Mouse (Mus musculus): Measurements from ENCODE around the gene BC005561. TPM values are rescaled to one million over a fixed set of nuclear protein-coding genes. Genes with fewer than 3 reads are reported as not detected.
A peak's percentile ranks its signal among the peaks of the same experiment; 100 is the strongest.

The BC005561 gene
- total RNA-seq, 2 experiments from 2014 or later: 3.5 to 5.6 TPM

- peak; percentile 99 for ATAC-seq (ENCODE audit: poor library complexity, severe bottlenecking)
Measured at GRCm38 (mm10) chr5:104571282-104571921, 63.2 kb downstream of the BC005561 start.

Other genes with a start within 250 kb of the BC005561 start
- gene Ibsp, start 209.2 kb upstream of the BC005561 start, total RNA-seq (2015): 2.2 and 2.8 TPM in 2 replicates
- gene Ibsp, start 209.2 kb upstream of the BC005561 start, total RNA-seq (2017): 2.6 and 3.0 TPM in 2 replicates
- not detected in 2 replicates for gene Mepe, start 183.0 kb upstream of the BC005561 start, total RNA-seq (2015)
- gene Mepe, start 183.0 kb upstream of the BC005561 start, total RNA-seq (2017): not detected in 2 replicates
- 16.5 and 20.4 TPM in 2 replicates for gene Spp1, start 73.2 kb upstream of the BC005561 start, total RNA-seq (2015)
- gene Spp1, start 73.2 kb upstream of the BC005561 start, total RNA-seq (2017): 9.6 and 11.2 TPM in 2 replicates
- gene Pkd2, start 48.9 kb upstream of the BC005561 start, total RNA-seq (2015): 1.8 and 3.0 TPM in 2 replicates
- gene Pkd2, start 48.9 kb upstream of the BC005561 start, total RNA-seq (2017): 3.3 and 3.4 TPM in 2 replicates

Data from megakaryocyte, adult 5-6 weeks (primary cell).